ENCODE assay signal across 21 mouse cellular contexts in genomic region chr1:44395538-44395937, GRCm38 (mm10).
A peak's percentile ranks its signal among the peaks of the same experiment; 100 is the strongest.
DNase-seq lines count a peak whose midpoint lies in the region; ATAC-seq and TF ChIP-seq lines count a peak whose summit lies in the region.
"Had no signal": no experiment of that assay in that cellular context is flagged by ENCODE, and none has a peak within 500 bp of the region (broad histone marks: within the 10 kb centered on the region; RNA-seq: fewer than 3 reads in every experiment).

No protein-coding gene starts in this region.

- H3K4me1 ChIP-seq in kidney, postnatal 0 days (replicated peaks; ENCODE audit: insufficient read depth, low read length), result no peaks in the 10 kb centered on the region
- H3K4me1 ChIP-seq: embryonic facial prominence, embryonic 10.5 days; forebrain, embryonic 13.5 days; heart, embryonic 10.5 days; hindbrain, embryonic 13.5 days had no signal

- no peak overlapping the region for H3K27ac ChIP-seq in kidney, postnatal 0 days
- H3K27ac ChIP-seq: embryonic facial prominence, embryonic 10.5 days; forebrain, embryonic 13.5 days; gastrocnemius, adult 2 months; heart, embryonic 10.5 days; hindbrain, embryonic 13.5 days had no signal

- no peak overlapping the region for H3K9ac ChIP-seq in kidney, postnatal 0 days (ENCODE audit: low read depth, low read length)
- H3K9ac ChIP-seq: forebrain, embryonic 13.5 days; forebrain, postnatal 0 days; hindbrain, embryonic 13.5 days had no signal

- no peak for TF ChIP-seq CTCF in kidney, postnatal 0 days (IDR thresholded peaks at IDR 0.05; ENCODE audit: low read depth)

- ATAC-seq in kidney, postnatal 0 days (replicated peaks; ENCODE audit: low FRiP score, low read depth), result no peak; the same call in 1 of the 2 replicates
- ATAC-seq: forebrain, embryonic 13.5 days; forebrain, postnatal 0 days had no signal

- no peaks in the 10 kb centered on the region for H3K36me3 ChIP-seq in kidney, postnatal 0 days (ENCODE audit: insufficient read depth, low read length)
- H3K36me3 ChIP-seq: embryonic facial prominence, embryonic 10.5 days; G1E; heart, embryonic 10.5 days; hindbrain, embryonic 13.5 days had no signal

- H3K9me3 ChIP-seq in kidney, postnatal 0 days (replicated peaks; ENCODE audit: low read length), result no peaks in the 10 kb centered on the region
- H3K9me3 ChIP-seq: embryonic facial prominence, embryonic 10.5 days; forebrain, embryonic 13.5 days; G1E; heart, embryonic 10.5 days; hindbrain, embryonic 13.5 days had no signal

- no peak overlapping the region for H3K4me3 ChIP-seq in kidney, postnatal 0 days (replicated peaks; ENCODE audit: low read depth, low read length)
- H3K4me3 ChIP-seq: embryonic facial prominence, embryonic 10.5 days; forebrain, embryonic 13.5 days; gastrocnemius, adult 2 months; heart, embryonic 10.5 days; hindbrain, embryonic 13.5 days had no signal

- peak; percentile 22 for DNase-seq in kidney, postnatal 0 days (ENCODE audit: low spot score)
- no peak for DNase-seq in kidney, adult 8-10 months
- peak; percentile 7 for DNase-seq in Muller cell, postnatal 12 days (ENCODE audit: inconsistent ontology term)
- peak; percentile 32 for DNase-seq in ZHBTc4 (ENCODE audit: low read depth, low spot score)
- DNase-seq in hindlimb bud, embryonic 11.5 days (ENCODE audit: extremely low spot score, low read depth, low spot score), result peak; percentile 20
- DNase-seq in urinary bladder, postnatal 10 days (ENCODE audit: low spot score), result no peak
- DNase-seq in natural killer cell, adult 2 months (ENCODE audit: low spot score in 2 of 2), result no peak
- no peak for DNase-seq in left cerebral cortex, adult 11 months (ENCODE audit: low spot score)
- DNase-seq: adrenal gland, adult 2 months; adrenal gland, postnatal 25 days; cerebellum, adult 18-20 months; cerebellum, postnatal 10 days; forebrain, postnatal 0 days; gastrocnemius, adult 2 months; heart, adult 18-20 months; heart, postnatal 10 days had no signal

- 12% methylated on average over 3 of the region's 3 CpGs for WGBS in kidney, postnatal 0 days

- no peaks in the 10 kb centered on the region for H3K27me3 ChIP-seq in kidney, postnatal 0 days (ENCODE audit: insufficient read depth, low read length)
- H3K27me3 ChIP-seq: forebrain, embryonic 13.5 days; hindbrain, embryonic 13.5 days had no signal

- H3K4me2 ChIP-seq in kidney, postnatal 0 days (ENCODE audit: low read length), result no peak overlapping the region
- H3K4me2 ChIP-seq: forebrain, embryonic 13.5 days; hindbrain, embryonic 13.5 days had no signal

Comparison
In these comparisons a context has a peak if more than half of its experiments do, and no peak if none do; other contexts are left out.
1. DNase-seq: peak in kidney, postnatal 0 days (single experiment), Muller cell, postnatal 12 days (single experiment), ZHBTc4 (single experiment) and hindlimb bud, embryonic 11.5 days (single experiment); none in kidney, adult 8-10 months (0 of 2), urinary bladder, postnatal 10 days (single experiment), natural killer cell, adult 2 months (0 of 2) and left cerebral cortex, adult 11 months (single experiment).